Mouse (Mus musculus) c-Kit-positive CD71-positive TER-119-positive erythroid progenitor cells, embryonic 14.5 days (primary cell): Measurements from ENCODE around the gene Ucn.

Source experiments
- DNase-seq: peaks from one replicate; pipeline ENCODE4 v3.0.0-alpha.2; 2013; ENCODE audit warnings: low spot score

Ucn gene

DNA sequence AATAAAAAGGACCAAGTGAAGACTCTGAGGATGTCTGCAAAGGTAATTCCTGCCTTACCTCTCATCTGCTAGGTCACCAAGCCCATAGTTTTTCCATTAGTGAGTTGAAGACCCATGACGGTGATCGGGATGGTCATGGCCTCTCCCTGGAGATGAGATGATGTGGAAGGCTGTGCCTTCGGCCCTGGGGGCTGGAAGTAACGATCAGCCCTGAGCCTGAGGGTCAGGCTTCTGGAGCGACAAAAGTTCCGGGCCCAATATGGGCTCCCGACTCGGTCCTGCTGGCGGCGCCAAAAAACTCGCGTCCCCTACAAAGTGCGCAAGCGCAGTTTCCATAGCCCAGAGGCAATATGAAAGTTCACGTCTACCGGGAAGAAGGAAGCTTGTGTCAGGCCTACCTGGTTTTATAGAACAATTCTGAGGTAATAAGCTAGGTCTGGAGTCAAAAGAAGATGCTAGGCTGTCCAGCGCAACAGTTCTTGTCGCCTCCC is 30.6 kb downstream of the Ucn start, which contains the start of gene Slc30a3:
Gene Slc30a3 (minus strand): TSS at position 238 of the 491 bp plus-strand sequence.
- no peak for DNase-seq

DNA sequence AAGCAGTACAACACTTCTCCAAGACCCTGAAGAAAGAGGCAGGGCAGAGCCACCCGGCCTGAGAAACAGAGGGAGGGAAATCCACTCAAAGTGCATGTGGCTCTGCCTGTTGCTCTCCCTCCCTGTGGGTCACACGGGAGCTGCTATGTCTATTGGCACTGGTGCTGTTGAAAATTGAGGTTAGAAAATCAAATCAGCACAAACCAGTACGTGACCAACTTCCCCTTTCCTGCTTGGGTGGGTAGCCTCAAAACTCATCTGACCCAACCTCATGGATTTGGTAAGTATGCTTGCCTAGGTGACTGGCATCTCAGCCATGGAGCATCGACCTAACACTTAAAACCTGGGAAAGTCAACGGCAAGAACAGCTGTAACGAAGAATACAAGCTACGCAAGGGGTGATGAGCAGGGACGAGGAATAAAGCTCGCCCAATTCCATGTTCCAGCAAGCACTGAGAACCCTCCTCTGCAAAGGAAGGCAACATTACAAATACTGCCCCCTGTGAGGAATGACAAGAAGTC is 32.8 kb downstream of the Ucn start, which contains the start of gene Dnajc5g:
Gene Dnajc5g (plus strand): TSS at position 472 of the 522 bp plus-strand sequence.
- no peak for DNase-seq

DNA sequence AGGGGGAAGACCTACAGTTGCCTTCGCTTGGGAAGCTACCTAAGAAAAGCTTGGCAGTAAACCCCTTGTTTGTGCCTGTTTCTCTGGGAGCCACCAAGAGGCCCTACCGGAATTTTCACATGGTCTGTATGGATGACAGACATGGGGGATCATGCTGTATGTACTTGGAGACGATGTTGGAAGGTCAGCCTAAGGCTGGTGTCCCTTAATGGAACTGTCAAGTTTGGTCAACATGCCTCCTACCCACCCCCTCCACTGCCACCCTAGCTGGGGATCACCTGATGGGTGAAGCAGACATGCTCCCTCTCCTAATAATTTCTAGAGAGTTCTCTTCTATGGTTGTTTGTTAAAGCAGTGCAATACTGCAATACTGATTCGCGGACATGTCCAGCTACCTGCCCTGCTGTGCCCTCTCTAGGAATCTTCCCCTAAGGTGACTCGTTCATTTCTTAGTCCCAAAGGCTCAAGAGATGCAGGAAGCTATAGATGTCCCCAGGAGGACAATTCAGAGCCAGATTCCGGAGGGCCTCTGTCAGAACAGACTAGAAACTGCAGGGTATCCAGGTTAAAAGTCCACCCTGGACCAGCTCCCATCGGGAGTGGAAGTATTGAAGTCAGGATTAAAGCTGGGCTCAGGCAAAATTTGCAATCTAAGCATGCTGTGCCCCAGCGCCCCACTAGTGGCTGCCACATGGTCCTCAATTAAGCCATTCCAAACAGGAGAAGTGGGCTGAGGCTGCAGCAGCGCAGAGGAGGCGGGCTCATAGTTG is 42.7 kb downstream of the Ucn start:
- no peak for DNase-seq

DNA sequence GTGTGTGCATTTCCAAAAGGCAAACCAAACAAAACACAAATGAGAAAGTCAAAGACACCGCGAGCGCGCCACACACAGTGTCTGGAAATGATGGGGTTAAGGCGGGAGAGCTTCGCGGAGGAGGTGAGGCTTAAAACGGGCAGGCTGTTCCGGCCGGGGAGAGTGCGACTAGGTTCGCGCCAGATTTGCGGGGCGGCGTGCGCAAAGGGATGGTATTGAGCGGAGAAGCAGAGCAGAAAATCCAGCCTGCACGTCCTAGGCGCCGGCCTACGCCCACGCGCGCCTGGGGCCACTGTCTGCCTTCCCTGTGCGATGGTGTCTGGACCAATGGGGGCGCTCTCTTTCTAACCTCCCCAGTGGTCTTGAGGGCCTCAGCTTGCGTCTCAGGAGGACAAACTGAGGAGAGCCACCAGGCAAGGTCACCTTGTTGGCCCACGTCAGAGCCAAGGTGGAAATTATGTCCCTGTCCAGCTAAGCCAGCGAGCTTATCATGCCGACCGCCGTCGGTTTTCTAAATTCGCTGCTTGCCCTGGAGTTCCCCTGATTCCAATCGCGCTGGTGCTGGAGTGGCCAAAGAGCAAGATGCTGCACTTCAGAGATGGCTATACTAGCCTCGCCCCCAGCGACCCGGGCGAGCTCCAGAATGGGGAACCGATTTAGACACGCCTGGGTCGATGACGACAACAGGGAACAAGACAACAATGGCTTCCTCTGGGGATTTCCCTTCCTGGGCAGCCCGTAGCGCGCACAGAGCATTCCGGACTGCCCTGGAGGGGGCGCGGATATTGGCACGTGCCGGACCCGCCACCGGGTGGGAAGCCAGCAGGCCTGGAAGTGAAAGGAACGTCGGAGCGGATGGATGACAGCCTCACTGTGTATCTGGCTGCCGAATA is 43.6 kb downstream of the Ucn start:
- DNase-seq, result no peak

DNA sequence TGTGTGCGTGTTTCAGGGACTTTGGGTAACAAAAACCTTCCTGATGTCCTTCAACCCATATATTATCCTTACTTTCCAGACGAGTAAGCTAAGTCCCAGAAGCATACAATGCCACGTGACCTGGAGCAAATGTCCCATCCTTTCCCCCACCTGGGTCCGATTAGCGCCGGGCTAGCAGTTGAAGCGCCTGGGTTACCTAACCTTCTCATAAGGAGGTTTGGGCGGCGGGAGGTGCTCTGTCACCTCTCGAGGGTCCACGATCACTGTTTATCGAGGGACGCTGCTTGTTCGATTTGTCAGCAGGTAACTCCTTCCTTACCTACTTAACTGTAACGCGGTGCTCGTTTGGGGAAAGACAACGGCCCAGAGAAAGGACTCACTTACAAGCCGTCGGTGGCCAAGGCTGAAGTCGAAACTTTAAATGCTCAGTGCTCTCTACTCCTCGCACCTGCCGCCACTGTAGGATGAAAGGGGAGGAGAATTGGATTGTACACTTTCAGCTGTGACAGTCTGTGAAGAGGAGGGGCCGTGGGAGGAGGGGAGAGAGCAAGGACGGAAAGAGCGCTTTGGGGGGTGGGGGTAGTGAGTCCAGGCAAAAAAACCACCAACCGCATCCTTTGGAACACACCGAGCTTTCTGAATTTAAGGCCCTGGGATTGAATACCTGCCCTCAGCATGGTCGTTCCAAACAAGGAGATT is 44.4 kb downstream of the Ucn start:
- no peak for DNase-seq

DNA sequence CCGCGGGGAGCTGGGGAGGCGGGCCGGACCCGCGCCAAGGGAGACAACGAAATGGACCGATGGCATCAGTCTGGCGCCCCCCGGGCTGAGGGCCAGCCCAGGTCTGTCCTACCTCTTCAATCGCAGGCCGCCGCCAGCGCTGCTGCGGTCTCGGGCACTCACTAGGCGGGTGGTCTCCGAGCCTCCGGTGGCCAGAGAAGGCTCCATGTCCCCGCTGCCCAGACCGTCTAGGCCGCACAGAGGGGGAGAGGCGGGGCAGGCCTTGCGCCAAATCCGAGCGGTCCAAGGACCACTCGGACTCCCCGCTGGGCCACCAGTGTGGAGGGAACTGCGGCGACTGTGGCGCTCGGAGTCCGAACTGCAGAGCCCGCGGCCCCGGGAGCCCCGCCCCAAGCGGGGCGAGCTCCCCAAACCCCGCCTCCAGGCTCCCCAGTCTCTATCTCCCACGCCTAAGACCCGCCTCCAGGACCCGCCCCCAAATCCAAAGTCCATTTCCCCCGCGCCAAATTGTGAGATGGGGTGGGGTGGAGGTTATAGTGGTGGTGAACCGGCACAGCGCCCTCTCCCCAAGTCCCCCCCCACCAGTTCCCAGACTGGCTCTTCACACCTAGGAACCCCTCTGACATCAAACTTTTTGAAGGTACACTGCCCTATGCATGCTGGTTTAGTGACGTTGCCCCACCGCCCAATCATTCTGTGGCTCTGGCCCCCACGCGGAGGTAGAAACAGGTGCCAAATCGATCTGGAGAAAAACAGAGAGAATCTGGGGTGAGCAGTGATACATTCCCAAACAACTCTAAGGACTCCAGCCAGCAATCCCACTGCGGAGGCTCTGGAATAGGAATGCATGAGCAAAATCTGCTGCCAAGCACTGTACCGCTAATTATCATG is 45.2 kb downstream of the Ucn start:
- DNase-seq, result no peak

DNA sequence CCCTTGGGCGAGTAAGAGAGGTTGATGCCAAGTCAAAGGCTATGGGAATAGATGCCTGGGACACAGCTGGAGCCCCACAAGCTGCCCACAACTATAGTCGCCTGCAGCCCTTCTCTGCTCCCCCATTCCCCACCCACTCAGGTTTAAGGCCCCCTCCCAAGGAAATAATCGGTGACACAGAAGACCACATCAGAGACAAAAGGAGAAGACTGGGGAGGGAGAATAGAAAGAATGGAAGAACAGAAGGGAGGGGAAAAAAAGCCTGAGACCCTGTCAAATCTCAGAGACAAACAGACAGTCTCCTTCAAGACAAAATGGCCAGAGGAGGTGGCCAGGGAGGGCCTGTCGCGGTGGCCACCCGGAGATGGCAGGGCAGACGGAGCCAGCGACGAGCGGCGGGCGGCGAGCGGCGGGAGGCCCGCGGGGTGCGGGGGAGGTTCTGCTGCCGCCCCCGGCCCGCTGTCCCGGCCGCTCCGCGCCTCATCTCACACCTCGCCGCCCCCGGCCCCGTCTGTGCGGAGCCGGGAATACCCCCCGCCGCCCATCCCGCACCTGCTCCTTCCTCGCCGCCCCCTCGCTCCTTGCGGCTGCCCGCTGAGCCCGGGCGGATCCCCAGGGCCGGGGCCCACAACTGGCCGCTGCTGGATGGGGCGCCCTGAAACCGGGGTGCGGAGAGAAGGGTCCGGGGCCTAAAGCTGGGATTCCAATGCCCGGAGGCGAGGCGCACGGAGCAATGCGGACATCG is 46.2 kb downstream of the Ucn start:
- DNase-seq, result no peak
